Mouse (Mus musculus): Measurements from ENCODE around the gene Btbd11. TPM values are rescaled to one million over a fixed set of nuclear protein-coding genes. Genes with fewer than 3 reads are reported as not detected.

Gene Btbd11
- polyA plus RNA-seq, 1 experiment from 2014 or later: 1.2 TPM

GRCm38 (mm10) chr10:85555193-85555592, 168.6 kb downstream of the Btbd11 start:
- Histone ChIP-seq H3K4me3 (no peak overlapping the region), H3K4me2 (no peak overlapping the region), H3K9me3 (replicated peaks) (no peaks in the 10 kb centered on the region), H3K36me3 (no peaks in the 10 kb centered on the region), H3K27ac (ENCODE audit: poor library complexity, severe bottlenecking) (no peak overlapping the region), H3K27me3 (replicated peaks) (no peaks in the 10 kb centered on the region), H3K9ac (no peak overlapping the region), H3K4me1 (replicated peaks) (no peaks in the 10 kb centered on the region)
- 56% methylated on average over 8 of the region's 8 CpGs for WGBS
- no peak for ATAC-seq (ENCODE audit: insufficient number of reproducible peaks, low FRiP score)

GRCm38 (mm10) chr10:85561418-85561817, 174.8 kb downstream of the Btbd11 start:
- no peak for ATAC-seq (ENCODE audit: insufficient number of reproducible peaks, low FRiP score)
- WGBS: 86% methylated on average over 14 of the region's 14 CpGs
- Histone ChIP-seq H3K27ac (ENCODE audit: poor library complexity, severe bottlenecking) (no peak overlapping the region), H3K4me2 (no peak overlapping the region), H3K36me3 (no peaks in the 10 kb centered on the region), H3K27me3 (replicated peaks) (no peaks in the 10 kb centered on the region), H3K4me3 (no peak overlapping the region), H3K9me3 (replicated peaks) (0 out of 2 replicates have a peak, but pooled peaks cover 3% of the 10 kb centered on the region), H3K4me1 (replicated peaks) (no peaks in the 10 kb centered on the region), H3K9ac (no peak overlapping the region)

- H3K27ac ChIP-seq (ENCODE audit: poor library complexity, severe bottlenecking): no peak overlapping the region
- no peak for ATAC-seq (ENCODE audit: insufficient number of reproducible peaks, low FRiP score)
- no peak overlapping the region for H3K9ac ChIP-seq
- peaks cover 6% of the 10 kb centered on the region; the same call in 1 of the 2 replicates for H3K4me1 ChIP-seq (replicated peaks)
- 82% methylated on average over 5 of the region's 5 CpGs for WGBS
- H3K9me3 ChIP-seq (replicated peaks): no peaks in the 10 kb centered on the region; the same call in 1 of the 2 replicates
- H3K27me3 ChIP-seq (replicated peaks): no peaks in the 10 kb centered on the region
- no peak overlapping the region for H3K4me3 ChIP-seq
- no peaks in the 10 kb centered on the region for H3K36me3 ChIP-seq
- no peak overlapping the region for H3K4me2 ChIP-seq
Measured at GRCm38 (mm10) chr10:85571456-85571855, 184.8 kb downstream of the Btbd11 start.

GRCm38 (mm10) chr10:85572571-85572970, 186.0 kb downstream of the Btbd11 start:
- H3K36me3 ChIP-seq: no peaks in the 10 kb centered on the region
- H3K27ac ChIP-seq (ENCODE audit: poor library complexity, severe bottlenecking): no peak overlapping the region
- H3K27me3 ChIP-seq (replicated peaks): no peaks in the 10 kb centered on the region
- WGBS: 82% methylated on average over 7 of the region's 7 CpGs
- H3K9ac ChIP-seq: no peak overlapping the region
- ATAC-seq (ENCODE audit: insufficient number of reproducible peaks, low FRiP score): no peak
- H3K4me3 ChIP-seq: no peak overlapping the region
- H3K4me1 ChIP-seq (replicated peaks): peaks cover 6% of the 10 kb centered on the region; the same call in 1 of the 2 replicates
- no peaks in the 10 kb centered on the region; the same call in 1 of the 2 replicates for H3K9me3 ChIP-seq (replicated peaks)
- H3K4me2 ChIP-seq: no peak overlapping the region

GRCm38 (mm10) chr10:85577891-85578420, 191.3 kb downstream of the Btbd11 start:
- H3K4me3 ChIP-seq: no peak overlapping the region
- no peaks in the 10 kb centered on the region; the same call in 1 of the 2 replicates for H3K9me3 ChIP-seq (replicated peaks)
- H3K27me3 ChIP-seq (replicated peaks): no peaks in the 10 kb centered on the region
- H3K4me2 ChIP-seq: no peak overlapping the region
- no peaks in the 10 kb centered on the region for H3K36me3 ChIP-seq
- H3K27ac ChIP-seq (ENCODE audit: poor library complexity, severe bottlenecking): no peak overlapping the region
- WGBS: 86% methylated on average over 6 of the region's 6 CpGs
- peaks cover 6% of the 10 kb centered on the region; the same call in 1 of the 2 replicates for H3K4me1 ChIP-seq (replicated peaks)
- H3K9ac ChIP-seq: no peak overlapping the region
- no peak for ATAC-seq (ENCODE audit: insufficient number of reproducible peaks, low FRiP score)

GRCm38 (mm10) chr10:85578571-85579465, 192.2 kb downstream of the Btbd11 start:
- H3K4me1 ChIP-seq (replicated peaks): peaks cover 6% of the 10 kb centered on the region; the same call in 1 of the 2 replicates
- H3K27ac ChIP-seq (ENCODE audit: poor library complexity, severe bottlenecking): no peak overlapping the region
- no peaks in the 10 kb centered on the region for H3K27me3 ChIP-seq (replicated peaks)
- no peak for ATAC-seq (ENCODE audit: insufficient number of reproducible peaks, low FRiP score)
- no peak overlapping the region for H3K4me3 ChIP-seq
- no peaks in the 10 kb centered on the region for H3K36me3 ChIP-seq
- no peak overlapping the region for H3K9ac ChIP-seq
- no peak overlapping the region for H3K4me2 ChIP-seq
- WGBS: 79% methylated on average over 13 of the region's 13 CpGs
- no peaks in the 10 kb centered on the region for H3K9me3 ChIP-seq (replicated peaks)

- Histone ChIP-seq H3K4me1 (replicated peaks) (0 out of 2 replicates have a peak, but pooled peaks cover 3% of the 10 kb centered on the region), H3K4me3 (no peak overlapping the region), H3K27ac (ENCODE audit: poor library complexity, severe bottlenecking) (no peak overlapping the region), H3K9me3 (replicated peaks) (no peaks in the 10 kb centered on the region), H3K36me3 (no peaks in the 10 kb centered on the region), H3K4me2 (no peak overlapping the region), H3K27me3 (replicated peaks) (no peaks in the 10 kb centered on the region), H3K9ac (no peak overlapping the region)
- ATAC-seq (ENCODE audit: insufficient number of reproducible peaks, low FRiP score): no peak
- WGBS: 82% methylated on average over 3 of the region's 3 CpGs
Measured at GRCm38 (mm10) chr10:85587758-85588157, 201.1 kb downstream of the Btbd11 start.

GRCm38 (mm10) chr10:85590043-85590442, 203.4 kb downstream of the Btbd11 start:
- ATAC-seq (ENCODE audit: insufficient number of reproducible peaks, low FRiP score): no peak
- H3K4me3 ChIP-seq: no peak overlapping the region
- no peak overlapping the region for H3K9ac ChIP-seq
- H3K4me1 ChIP-seq (replicated peaks): no peaks in the 10 kb centered on the region
- H3K27me3 ChIP-seq (replicated peaks): no peaks in the 10 kb centered on the region
- no peak overlapping the region for H3K4me2 ChIP-seq
- WGBS: 90% methylated on average over 2 of the region's 2 CpGs
- H3K36me3 ChIP-seq: no peaks in the 10 kb centered on the region
- no peaks in the 10 kb centered on the region for H3K9me3 ChIP-seq (replicated peaks)
- H3K27ac ChIP-seq (ENCODE audit: poor library complexity, severe bottlenecking): no peak overlapping the region

- WGBS: 83% methylated on average over 2 of the region's 2 CpGs
- Histone ChIP-seq H3K9ac (no peak overlapping the region), H3K4me2 (no peak overlapping the region), H3K4me3 (no peak overlapping the region), H3K36me3 (no peaks in the 10 kb centered on the region), H3K27me3 (replicated peaks) (0 out of 2 replicates have a peak, but pooled peaks cover 4% of the 10 kb centered on the region), H3K9me3 (replicated peaks) (no peaks in the 10 kb centered on the region), H3K27ac (ENCODE audit: poor library complexity, severe bottlenecking) (no peak overlapping the region), H3K4me1 (replicated peaks) (no peaks in the 10 kb centered on the region)
- ATAC-seq (ENCODE audit: insufficient number of reproducible peaks, low FRiP score): no peak
Measured at GRCm38 (mm10) chr10:85591296-85591695, 204.7 kb downstream of the Btbd11 start.

- no peak overlapping the region for H3K4me2 ChIP-seq
- no peaks in the 10 kb centered on the region for H3K9me3 ChIP-seq (replicated peaks)
- H3K27me3 ChIP-seq (replicated peaks): 0 out of 2 replicates have a peak, but pooled peaks cover 4% of the 10 kb centered on the region
- no peak for ATAC-seq (ENCODE audit: insufficient number of reproducible peaks, low FRiP score)
- H3K27ac ChIP-seq (ENCODE audit: poor library complexity, severe bottlenecking): no peak overlapping the region
- WGBS: 35% methylated on average over 6 of the region's 6 CpGs
- no peaks in the 10 kb centered on the region for H3K36me3 ChIP-seq
- H3K4me1 ChIP-seq (replicated peaks): no peaks in the 10 kb centered on the region
- H3K4me3 ChIP-seq: no peak overlapping the region
- H3K9ac ChIP-seq: no peak overlapping the region
Measured at GRCm38 (mm10) chr10:85591986-85592385, 205.4 kb downstream of the Btbd11 start.

- no peak overlapping the region for H3K4me2 ChIP-seq
- H3K9ac ChIP-seq: no peak overlapping the region
- H3K27ac ChIP-seq (ENCODE audit: poor library complexity, severe bottlenecking): no peak overlapping the region
- peaks cover 13% of the 10 kb centered on the region; the same call in 1 of the 2 replicates for H3K27me3 ChIP-seq (replicated peaks)
- no peaks in the 10 kb centered on the region for H3K9me3 ChIP-seq (replicated peaks)
- ATAC-seq (ENCODE audit: insufficient number of reproducible peaks, low FRiP score): no peak
- H3K36me3 ChIP-seq: no peaks in the 10 kb centered on the region
- WGBS: 84% methylated on average over 5 of the region's 5 CpGs
- no peak overlapping the region for H3K4me3 ChIP-seq
- no peaks in the 10 kb centered on the region for H3K4me1 ChIP-seq (replicated peaks)
Measured at GRCm38 (mm10) chr10:85596301-85596700, 209.7 kb downstream of the Btbd11 start.

All from heart, embryonic 12.5 days (tissue).